Mouse (Mus musculus): Measurements from ENCODE around the gene Igsf9. TPM values are rescaled to one million over a fixed set of nuclear protein-coding genes. Genes with fewer than 3 reads are reported as not detected.
A peak's percentile ranks its signal among the peaks of the same experiment; 100 is the strongest.

The Igsf9 gene
- total and polyA plus RNA-seq, 3 experiments: 0.12 to 0.38 TPM; not detected in 1

DNA sequence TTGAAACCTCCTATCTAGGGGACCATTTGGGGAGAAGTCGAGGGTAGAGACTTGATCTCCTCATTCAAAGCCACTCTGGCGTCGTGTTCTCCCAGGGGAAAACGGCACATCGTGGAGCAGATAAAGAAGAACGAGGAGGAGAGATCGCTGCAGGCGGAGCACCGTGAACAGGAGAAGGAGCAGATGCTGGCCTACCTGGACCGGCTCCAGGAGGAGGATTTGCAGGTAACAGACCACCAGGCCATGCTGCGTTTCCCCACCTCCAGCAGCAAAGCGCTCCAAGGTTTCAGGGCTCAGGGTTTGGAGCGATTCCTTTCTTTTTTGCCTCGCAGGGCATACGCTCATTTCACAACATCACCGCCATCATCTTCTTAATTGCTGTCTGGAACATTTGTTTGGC, 53.5 kb downstream of the Igsf9 start:
- Histone ChIP-seq H3K4me1 (ENCODE audit: control insufficient read depth in 1 of 2, insufficient read depth in 2 of 2, low read length in 2 of 2) (no peaks in the 10 kb centered on the region), H3K9me3 (replicated peaks; ENCODE audit: insufficient read depth, low read length) (no peaks in the 10 kb centered on the region), H3K27me3 (ENCODE audit: control insufficient read depth in 1 of 2, insufficient read depth in 2 of 2, low read length in 2 of 2) (peaks cover 7 to 8% of the 10 kb centered on the region in 2 experiments), H3K79me2 (ENCODE audit: control insufficient read depth, insufficient read depth, low read length, poor library complexity) (no peaks in the 10 kb centered on the region), H3K36me3 (ENCODE audit: control insufficient read depth in 1 of 2, insufficient read depth in 2 of 2, low read length in 2 of 2) (no peaks in the 10 kb centered on the region), H3K27ac (ENCODE audit: control insufficient read depth, low read depth, low read length) (no peak overlapping the region), H3K4me3 (ENCODE audit: control insufficient read depth in 1 of 2, insufficient read depth in 1 of 2, low read depth in 2 of 2, low read length in 2 of 2) (no peak overlapping the region), H3K9ac (ENCODE audit: control insufficient read depth, low read depth, low read length, poor library complexity, severe bottlenecking) (no peak overlapping the region)
- DNase-seq (ENCODE audit: low read depth, low spot score): no peak
- TF ChIP-seq TAL1 (IDR thresholded peaks at IDR 0.05; ENCODE audit: low read length): no peak
- no peak for TF ChIP-seq NRF1 (IDR thresholded peaks at IDR 0.05; ENCODE audit: insufficient read depth, low read depth, low read length, poor library complexity, severe bottlenecking)
- no peak for TF ChIP-seq TBP (IDR thresholded peaks at IDR 0.05; ENCODE audit: low read depth, low read length)
- TF ChIP-seq POLR2AphosphoS2 (IDR thresholded peaks at IDR 0.05; ENCODE audit: low read length): no peak
- no peak for TF ChIP-seq MEF2A (IDR thresholded peaks at IDR 0.05; ENCODE audit: extremely low read depth, insufficient replicate concordance, low read depth, low read length, poor library complexity, severe bottlenecking)
- no peak for TF ChIP-seq MAZ (IDR thresholded peaks at IDR 0.05; ENCODE audit: low read depth, low read length)
- no peak for TF ChIP-seq CHD1 (IDR thresholded peaks at IDR 0.05; ENCODE audit: low read depth, low read length)
- TF ChIP-seq ZKSCAN1 (IDR thresholded peaks at IDR 0.05; ENCODE audit: low read depth, low read length): no peak
- no peak for TF ChIP-seq ETS1 (IDR thresholded peaks at IDR 0.05; ENCODE audit: low read depth, low read length)
- no peak for TF ChIP-seq UBTF (IDR thresholded peaks at IDR 0.05; ENCODE audit: borderline replicate concordance, insufficient read depth, low read depth, low read length)
- TF ChIP-seq ELF1 (IDR thresholded peaks at IDR 0.05; ENCODE audit: low read depth, low read length): no peak
- TF ChIP-seq NELFE (IDR thresholded peaks at IDR 0.05; ENCODE audit: low read depth, low read length): no peak
- TF ChIP-seq E2F4 (IDR thresholded peaks at IDR 0.05; ENCODE audit: borderline replicate concordance, low read depth, low read length): no peak

DNA sequence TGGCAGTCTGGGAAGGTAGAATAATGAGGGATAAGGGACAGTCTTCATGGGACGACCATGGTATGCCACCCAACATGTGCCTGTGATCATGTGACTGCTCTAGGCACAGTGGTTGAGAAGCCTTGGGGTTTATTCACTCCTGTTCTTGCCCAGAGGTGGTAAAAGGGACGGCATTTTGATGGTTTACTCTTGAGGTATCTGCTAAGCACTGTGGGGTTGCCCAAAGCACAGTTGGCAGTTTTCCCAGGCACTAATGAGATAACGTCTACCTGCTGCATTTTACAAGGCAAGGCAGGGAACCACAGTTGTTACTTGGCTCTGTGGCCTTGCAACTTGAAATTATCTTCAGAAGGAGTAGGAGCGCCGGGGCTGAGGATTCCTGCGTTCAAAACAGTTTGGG, 58.2 kb downstream of the Igsf9 start:
- Histone ChIP-seq H3K27me3 (ENCODE audit: control insufficient read depth in 1 of 2, insufficient read depth in 2 of 2, low read length in 2 of 2) (peaks cover 0 to 9% of the 10 kb centered on the region in 2 experiments; a peak in 3 of 4 replicates), H3K9me3 (replicated peaks; ENCODE audit: insufficient read depth, low read length) (no peaks in the 10 kb centered on the region), H3K27ac (ENCODE audit: control insufficient read depth, low read depth, low read length) (no peak overlapping the region), H3K36me3 (ENCODE audit: control insufficient read depth in 1 of 2, insufficient read depth in 2 of 2, low read length in 2 of 2) (no peaks in the 10 kb centered on the region), H3K4me3 (ENCODE audit: control insufficient read depth in 1 of 2, insufficient read depth in 1 of 2, low read depth in 2 of 2, low read length in 2 of 2) (no peak overlapping the region), H3K79me2 (ENCODE audit: control insufficient read depth, insufficient read depth, low read length, poor library complexity) (no peaks in the 10 kb centered on the region), H3K9ac (ENCODE audit: control insufficient read depth, low read depth, low read length, poor library complexity, severe bottlenecking) (no peak overlapping the region), H3K4me1 (ENCODE audit: control insufficient read depth in 1 of 2, insufficient read depth in 2 of 2, low read length in 2 of 2) (no peaks in the 10 kb centered on the region)
- TF ChIP-seq RCOR1 (IDR thresholded peaks at IDR 0.05; ENCODE audit: low read depth, low read length): no peak
- 0 out of 2 replicates have a peak, but pooled peaks have one; percentile 22 for TF ChIP-seq USF1 (IDR thresholded peaks at IDR 0.05; ENCODE audit: low read depth, low read length)
- no peak for DNase-seq (ENCODE audit: low read depth, low spot score)
